Mouse (Mus musculus): Measurements from ENCODE around the gene Hibadh.
A peak's percentile ranks its signal among the peaks of the same experiment; 100 is the strongest.

The Hibadh gene

GRCm38 (mm10) chr6:52567327-52568299 is 72.6 kb downstream of the Hibadh start:
- no peak for DNase-seq (ENCODE audit: low read depth)

- no peak for DNase-seq (ENCODE audit: low read depth)
Measured at GRCm38 (mm10) chr6:52565210-52565609, 75.0 kb downstream of the Hibadh start.

GRCm38 (mm10) chr6:52562994-52563393 is 77.2 kb downstream of the Hibadh start:
- DNase-seq (ENCODE audit: low read depth) = no peak

- no peak for DNase-seq (ENCODE audit: low read depth)
Measured at GRCm38 (mm10) chr6:52559041-52559440, 81.1 kb downstream of the Hibadh start.

- DNase-seq (ENCODE audit: low read depth) = no peak
Measured at GRCm38 (mm10) chr6:52544376-52544775, 95.8 kb downstream of the Hibadh start.

- no peak for DNase-seq (ENCODE audit: low read depth)
Measured at GRCm38 (mm10) chr6:52542464-52542863, 97.7 kb downstream of the Hibadh start.

- DNase-seq (ENCODE audit: low read depth) = no peak
Measured at GRCm38 (mm10) chr6:52539911-52540310, 100.3 kb downstream of the Hibadh start.

GRCm38 (mm10) chr6:52535072-52535704 is 105.0 kb downstream of the Hibadh start:
- no peak for DNase-seq (ENCODE audit: low read depth)

- DNase-seq (ENCODE audit: low read depth) = no peak
Measured at GRCm38 (mm10) chr6:52532144-52532492, 108.1 kb downstream of the Hibadh start.

- DNase-seq (ENCODE audit: low read depth) = no peak
Measured at GRCm38 (mm10) chr6:52531366-52532143, 108.6 kb downstream of the Hibadh start.

- no peak for DNase-seq (ENCODE audit: low read depth)
Measured at GRCm38 (mm10) chr6:52530861-52531260, 109.3 kb downstream of the Hibadh start.

- DNase-seq (ENCODE audit: low read depth) = no peak
Measured at GRCm38 (mm10) chr6:52524226-52524625, 116.0 kb downstream of the Hibadh start.

- no peak for DNase-seq (ENCODE audit: low read depth)
Measured at GRCm38 (mm10) chr6:52518704-52519103, 121.5 kb downstream of the Hibadh start.

- no peak for DNase-seq (ENCODE audit: low read depth)
Measured at GRCm38 (mm10) chr6:52517272-52517671, 122.9 kb downstream of the Hibadh start.

GRCm38 (mm10) chr6:52513876-52514405 is 126.2 kb downstream of the Hibadh start:
- DNase-seq (ENCODE audit: low read depth) = no peak

- DNase-seq (ENCODE audit: low read depth) = no peak
Measured at GRCm38 (mm10) chr6:52508789-52509188, 131.4 kb downstream of the Hibadh start.

- no peak for DNase-seq (ENCODE audit: low read depth)
Measured at GRCm38 (mm10) chr6:52507946-52508345, 132.2 kb downstream of the Hibadh start.

- no peak for DNase-seq (ENCODE audit: low read depth)
Measured at GRCm38 (mm10) chr6:52507171-52507570, 133.0 kb downstream of the Hibadh start.

- DNase-seq (ENCODE audit: low read depth) = peak; percentile 18
Measured at GRCm38 (mm10) chr6:52505777-52506755, 134.1 kb downstream of the Hibadh start.

- DNase-seq (ENCODE audit: low read depth) = peak; percentile 35
Measured at GRCm38 (mm10) chr6:52504676-52505460, 135.3 kb downstream of the Hibadh start.
